Mouse (Mus musculus) embryonic stem cell, embryonic (primary cell): ENCODE measurements around the gene Idh1.

Source experiments
- CTCF ChIA-PET, 4 experiments: fragments of 300-600 bp in 2 of 4; fragments of 350-600 bp in 2 of 4; sonication (Branson Sonifier 250); formaldehyde crosslinking; loops; one replicate each; lab custom pipeline; 2022; ENCODE audit warnings: inconsistent platforms in 2 of 4; lab: Charles Lee
- POLR2A ChIA-PET, 4 experiments: fragments of 300-600 bp in 2 of 4; fragments of 350-600 bp in 2 of 4; sonication (Branson Sonifier 250); formaldehyde crosslinking; loops; one replicate each; lab custom pipeline; 2022; ENCODE audit warnings: antibody characterized with exemption in 4 of 4, inconsistent platforms in 1 of 4; lab: Charles Lee

The Idh1 gene

GRCm38 (mm10) chr1:65109196-65109595 is 77.1 kb downstream of the Idh1 start:
- ChIA-PET CTCF (interaction anchor here in 1 of 4 experiments (0.5 kb wide), 1 partner anchor 65 kb away, joined by 8 read pairs; no protein-coding TSS in a partner anchor), POLR2A (interaction anchor here in 3 of 4 experiments (0.6 to 4.4 kb wide), 9 partner anchors 9 to 1741 kb away, joined by 3 to 37 read pairs (median 4); partner anchors contain the start of genes Ccnyl1 (in 1 of the 3), Gm28845 (in 1 of the 3), Idh1 (in 1 of the 3) and Pikfyve (in 1 of the 3))
